In genomic region chr6:90787036-90787435, GRCm38 (mm10) we compare ENCODE assay signal across 9 mouse cellular contexts.
DNase-seq lines count a peak whose midpoint lies in the region; ATAC-seq lines count a peak whose summit lies in the region.
"Had no signal": no experiment of that assay in that cellular context is flagged by ENCODE, and none has a peak within 500 bp of the region (broad histone marks: within the 10 kb centered on the region; RNA-seq: fewer than 3 reads in every experiment).

No protein-coding gene starts in this region.

- no peak overlapping the region for H3K27ac ChIP-seq in neural tube, embryonic 12.5 days
- H3K27ac ChIP-seq in forebrain, embryonic 16.5 days (ENCODE audit: low read length): peak overlapping the region; percentile 55
- H3K27ac ChIP-seq in heart, embryonic 11.5 days (ENCODE audit: low read depth, low read length): no peak overlapping the region

- no peaks in the 10 kb centered on the region for H3K27me3 ChIP-seq in neural tube, embryonic 12.5 days (replicated peaks)
- no peaks in the 10 kb centered on the region for H3K27me3 ChIP-seq in forebrain, embryonic 16.5 days (replicated peaks; ENCODE audit: control insufficient read depth, insufficient read depth, low read length)
- H3K27me3 ChIP-seq in heart, embryonic 11.5 days (ENCODE audit: control insufficient read depth, insufficient read depth, low read length): no peaks in the 10 kb centered on the region

- no peaks in the 10 kb centered on the region for H3K36me3 ChIP-seq in neural tube, embryonic 12.5 days
- H3K36me3 ChIP-seq in forebrain, embryonic 16.5 days (ENCODE audit: control insufficient read depth, insufficient read depth): no peaks in the 10 kb centered on the region
- no peaks in the 10 kb centered on the region for H3K36me3 ChIP-seq in heart, embryonic 11.5 days (ENCODE audit: control insufficient read depth, insufficient read depth, low read length)

- ATAC-seq in neural tube, embryonic 12.5 days (ENCODE audit: low FRiP score, low read depth): no peak
- no peak for ATAC-seq in forebrain, embryonic 16.5 days
- ATAC-seq in heart, embryonic 11.5 days (replicated peaks; ENCODE audit: insufficient number of reproducible peaks, low FRiP score, low TSS enrichment): no peak

- H3K4me3 ChIP-seq in neural tube, embryonic 12.5 days: no peak overlapping the region
- H3K4me3 ChIP-seq in forebrain, embryonic 16.5 days (replicated peaks; ENCODE audit: low read length): no peak overlapping the region
- no peak overlapping the region for H3K4me3 ChIP-seq in heart, embryonic 11.5 days (ENCODE audit: low read depth, low read length)

- 0 out of 2 replicates have a peak overlapping the region, but pooled peaks have one; percentile 1 for H3K4me2 ChIP-seq in neural tube, embryonic 12.5 days (replicated peaks)
- peak overlapping the region; percentile 16 for H3K4me2 ChIP-seq in forebrain, embryonic 16.5 days (ENCODE audit: low read length)
- no peak overlapping the region for H3K4me2 ChIP-seq in heart, embryonic 11.5 days

- no peaks in the 10 kb centered on the region for H3K9me3 ChIP-seq in neural tube, embryonic 12.5 days
- no peaks in the 10 kb centered on the region for H3K9me3 ChIP-seq in forebrain, embryonic 16.5 days (ENCODE audit: control insufficient read depth, low read length)
- H3K9me3 ChIP-seq in heart, embryonic 11.5 days (replicated peaks; ENCODE audit: control insufficient read depth, low read length): no peaks in the 10 kb centered on the region

- peaks cover 44% of the 10 kb centered on the region for H3K4me1 ChIP-seq in neural tube, embryonic 12.5 days
- peaks cover 43% of the 10 kb centered on the region for H3K4me1 ChIP-seq in forebrain, embryonic 16.5 days (replicated peaks; ENCODE audit: control insufficient read depth, insufficient read depth, low read length)
- peaks cover 21% of the 10 kb centered on the region for H3K4me1 ChIP-seq in heart, embryonic 11.5 days (ENCODE audit: control insufficient read depth, insufficient read depth, low read length)

- DNase-seq in neural tube, embryonic 10.5 days (ENCODE audit: extremely low spot score, low spot score): no peak
- peak; percentile 66 to 73 for DNase-seq in lung, postnatal 4 days
- peak; percentile 84 to 87 for DNase-seq in spleen, postnatal 36 days (ENCODE audit: low spot score in 2 of 2)
- DNase-seq in adrenal gland, adult 2 months: no peak
- DNase-seq in layer of hippocampus, postnatal 10 days (ENCODE audit: low spot score in 2 of 2): no peak
- DNase-seq: heart, postnatal 36 days had no signal

- no peak overlapping the region for H3K9ac ChIP-seq in neural tube, embryonic 12.5 days
- no peak overlapping the region for H3K9ac ChIP-seq in forebrain, embryonic 16.5 days (replicated peaks; ENCODE audit: low read depth, low read length)
- H3K9ac ChIP-seq in heart, embryonic 11.5 days (ENCODE audit: low read depth, low read length): no peak overlapping the region

- WGBS in neural tube, embryonic 12.5 days: 63% methylated on average over 6 of the region's 6 CpGs
- 41% methylated on average over 6 of the region's 6 CpGs for WGBS in forebrain, embryonic 16.5 days
- 70% methylated on average over 6 of the region's 6 CpGs for WGBS in heart, embryonic 11.5 days (ENCODE audit: insufficient replicate concordance)

Comparison
In these comparisons a context has a peak if more than half of its experiments do, and no peak if none do; other contexts are left out.
1. DNase-seq: peak in lung, postnatal 4 days (2 of 2) and spleen, postnatal 36 days (2 of 2); none in neural tube, embryonic 10.5 days (single experiment), adrenal gland, adult 2 months (single experiment) and layer of hippocampus, postnatal 10 days (0 of 2).